Mouse (Mus musculus) stomach, postnatal 0 days (tissue): Measurements from ENCODE around the gene Cbs. TPM values are rescaled to one million over a fixed set of nuclear protein-coding genes. Genes with fewer than 3 reads are reported as not detected.

Experiments
- ATAC-seq: fragments of 200-750 bp; cut with Nextera tagmentation; 2 replicates; pipeline ENCODE4 v1.8.0; 2017; ENCODE audit not compliant: low FRiP score, low TSS enrichment
- DNase-seq: peaks from one replicate; pipeline ENCODE4 v3.0.0-alpha.2; 2016; ENCODE audit warnings: low spot score
- H3K27ac ChIP-seq: fragments of 300-500 bp; sonication (generic); replicated peaks from 2 replicates; pipeline ENCODE4 v1.5.1; 2014; ENCODE audit warnings: mild to moderate bottlenecking, control low read depth
- H3K27me3 ChIP-seq: fragments of 300-500 bp; sonication (generic); 2 replicates; pipeline ENCODE4 v1.6.1; 2014; ENCODE audit warnings: low read length; ENCODE audit not compliant: control insufficient read depth, insufficient read depth
- H3K36me3 ChIP-seq: fragments of 300-500 bp; sonication (generic); 2 replicates; pipeline ENCODE4 v1.6.1; 2014; ENCODE audit warnings: low read length, mixed read lengths; ENCODE audit not compliant: control insufficient read depth, insufficient read depth
- H3K4me1 ChIP-seq: fragments of 300-500 bp; sonication (generic); replicated peaks from 2 replicates; pipeline ENCODE4 v1.6.1; 2014; ENCODE audit warnings: antibody characterized with exemption; ENCODE audit not compliant: control insufficient read depth, insufficient read depth
- H3K4me2 ChIP-seq: fragments of 300-500 bp; sonication (generic); replicated peaks from 2 replicates; pipeline ENCODE4 v1.6.1; 2014; ENCODE audit warnings: low read depth, mild to moderate bottlenecking, control low read depth, moderate library complexity
- H3K4me3 ChIP-seq: fragments of 300-500 bp; sonication (generic); 2 replicates; pipeline ENCODE4 v1.5.1; 2014; ENCODE audit warnings: low read depth, low read length, control low read depth
- H3K9ac ChIP-seq: fragments of 300-500 bp; sonication (generic); 2 replicates; pipeline ENCODE4 v1.6.1; 2014; ENCODE audit warnings: mild to moderate bottlenecking, low read length, control low read depth, mixed read lengths
- H3K9me3 ChIP-seq: fragments of 300-500 bp; sonication (generic); 2 replicates; pipeline ENCODE4 v1.6.1; 2016; ENCODE audit warnings: low read length; ENCODE audit not compliant: control insufficient read depth
- CTCF ChIP-seq: IDR thresholded peaks from 2 replicates; pipeline ENCODE4 v1.5.1; 2016; ENCODE audit warnings: antibody characterized with exemption, low read depth, mild to moderate bottlenecking, moderate library complexity
- EP300 ChIP-seq: optimal IDR thresholded peaks from 2 replicates; pipeline ENCODE3; 2016; ENCODE audit warnings: antibody characterized with exemption
- WGBS: fragments of 180-500 bp; shearing (Covaris S2); extraction: QIAGEN DNeasy Blood & Tissue Kit; methylation state at CpG from one replicate; pipeline ENCODE4 v1.1.7; 2014; 5-methylcytosine and 5-hydroxymethylcytosine counted together
- polyA plus RNA-seq: library from polyadenylated mRNA; unstranded; fragments of >200 nt; fragmentation: Nextera tagmentation; extraction: Ambion mirVana; gene quantifications from 2 replicates; pipeline ENCODE4 v1.2.1, GENCODE M21; 2015

Cbs gene
- polyA plus RNA-seq, 1 experiment from 2014 or later: 1.2 TPM

- no peak overlapping the region for H3K27ac ChIP-seq
- H3K36me3 ChIP-seq: peaks cover 16% of the 10 kb centered on the region
- no peaks in the 10 kb centered on the region for H3K9me3 ChIP-seq
- H3K4me3 ChIP-seq: no peak overlapping the region
- no peak overlapping the region for H3K9ac ChIP-seq
- no peaks in the 10 kb centered on the region for H3K27me3 ChIP-seq
- WGBS: 77% methylated on average over 8 of the region's 8 CpGs
- no peaks in the 10 kb centered on the region for H3K4me1 ChIP-seq
- ATAC-seq (no peak), DNase-seq (no peak)
- no peak for TF ChIP-seq EP300
- TF ChIP-seq CTCF: no peak
- H3K4me2 ChIP-seq: no peak overlapping the region
Measured at GRCm38 (mm10) chr17:31607256-31607951, 29.6 kb downstream of the Cbs start.

GRCm38 (mm10) chr17:31606424-31606823 is 30.6 kb downstream of the Cbs start:
- no peak overlapping the region for H3K27ac ChIP-seq
- ATAC-seq: no peak
- no peaks in the 10 kb centered on the region for H3K9me3 ChIP-seq
- DNase-seq: no peak
- no peaks in the 10 kb centered on the region for H3K4me1 ChIP-seq
- WGBS: 83% methylated on average over 7 of the region's 7 CpGs
- no peak overlapping the region for H3K4me2 ChIP-seq
- no peaks in the 10 kb centered on the region for H3K27me3 ChIP-seq
- no peak overlapping the region for H3K4me3 ChIP-seq
- TF ChIP-seq EP300 (no peak), CTCF (peak; percentile 54)
- H3K36me3 ChIP-seq: peaks cover 16% of the 10 kb centered on the region
- no peak overlapping the region for H3K9ac ChIP-seq

GRCm38 (mm10) chr17:31598593-31598992 is 38.4 kb downstream of the Cbs start:
- DNase-seq (no peak), ATAC-seq (no peak)
- WGBS: 87% methylated on average over 8 of the region's 8 CpGs
- no peak overlapping the region for H3K4me3 ChIP-seq
- no peaks in the 10 kb centered on the region for H3K4me1 ChIP-seq
- H3K27me3 ChIP-seq: no peaks in the 10 kb centered on the region
- H3K36me3 ChIP-seq: peaks cover 20% of the 10 kb centered on the region
- TF ChIP-seq EP300 (no peak), CTCF (no peak)
- H3K4me2 ChIP-seq: no peak overlapping the region
- H3K27ac ChIP-seq: no peak overlapping the region
- H3K9ac ChIP-seq: no peak overlapping the region
- no peaks in the 10 kb centered on the region for H3K9me3 ChIP-seq

- DNase-seq: no peak
- no peak for ATAC-seq
- Histone ChIP-seq H3K27ac (no peak overlapping the region), H3K4me1 (no peaks in the 10 kb centered on the region), H3K4me3 (no peak overlapping the region), H3K27me3 (no peaks in the 10 kb centered on the region), H3K9ac (no peak overlapping the region), H3K36me3 (peaks cover 20% of the 10 kb centered on the region), H3K4me2 (no peak overlapping the region), H3K9me3 (no peaks in the 10 kb centered on the region)
- 96% methylated on average over 9 of the region's 9 CpGs for WGBS
- no peak for TF ChIP-seq EP300
- no peak for TF ChIP-seq CTCF
Measured at GRCm38 (mm10) chr17:31597957-31598356, 39.1 kb downstream of the Cbs start.

GRCm38 (mm10) chr17:31595077-31595476 is 42.0 kb downstream of the Cbs start:
- peaks cover 19% of the 10 kb centered on the region for H3K36me3 ChIP-seq
- H3K27me3 ChIP-seq: no peaks in the 10 kb centered on the region
- no peaks in the 10 kb centered on the region for H3K9me3 ChIP-seq
- no peak overlapping the region for H3K9ac ChIP-seq
- no peaks in the 10 kb centered on the region for H3K4me1 ChIP-seq
- 82% methylated on average over 5 of the region's 5 CpGs for WGBS
- H3K27ac ChIP-seq: no peak overlapping the region
- H3K4me3 ChIP-seq: no peak overlapping the region
- ATAC-seq (no peak), DNase-seq (no peak)
- H3K4me2 ChIP-seq: no peak overlapping the region
- TF ChIP-seq EP300 (no peak), CTCF (no peak)

- Histone ChIP-seq H3K4me2 (no peak overlapping the region), H3K4me1 (no peaks in the 10 kb centered on the region), H3K27me3 (no peaks in the 10 kb centered on the region), H3K36me3 (peaks cover 15% of the 10 kb centered on the region), H3K9me3 (no peaks in the 10 kb centered on the region), H3K4me3 (no peak overlapping the region), H3K27ac (no peak overlapping the region), H3K9ac (no peak overlapping the region)
- ATAC-seq: no peak
- DNase-seq: no peak
- 78% methylated on average over 7 of the region's 7 CpGs for WGBS
- TF ChIP-seq CTCF (no peak), EP300 (no peak)
Measured at GRCm38 (mm10) chr17:31594590-31594989, 42.4 kb downstream of the Cbs start.
